Mouse (Mus musculus) intestine, embryonic 16.5 days (tissue): ENCODE data around the gene Sap18. TPM values are rescaled to one million over a fixed set of nuclear protein-coding genes. Genes with fewer than 3 reads are reported as not detected.
"Not testable (repeated sequence)": the region's sequence is repeated elsewhere in the genome, so short reads cannot be mapped to it uniquely, and the experiment has no call there.

Experiments used
- ATAC-seq: fragments of 200-750 bp; cut with Nextera tagmentation; 2 replicates; pipeline ENCODE4 v1.8.0; 2017; ENCODE audit warnings: moderate TSS enrichment, moderate library complexity
- H3K27ac ChIP-seq: fragments of 300-500 bp; sonication (generic); 2 replicates; pipeline ENCODE4 v1.5.1; 2014; ENCODE audit warnings: mild to moderate bottlenecking, low read length
- H3K27me3 ChIP-seq: fragments of 300-500 bp; sonication (generic); replicated peaks from 2 replicates; pipeline ENCODE4 v1.6.1; 2014; ENCODE audit warnings: low read length, control low read depth, mixed read lengths; ENCODE audit not compliant: control insufficient read depth, insufficient read depth
- H3K36me3 ChIP-seq: fragments of 300-500 bp; sonication (generic); 2 replicates; pipeline ENCODE4 v1.6.1; 2014; ENCODE audit warnings: low read length, control low read depth; ENCODE audit not compliant: control insufficient read depth, insufficient read depth
- H3K4me1 ChIP-seq: fragments of 300-500 bp; sonication (generic); 2 replicates; pipeline ENCODE4 v1.6.1; 2014; ENCODE audit warnings: low read length, control low read depth, mixed read lengths; ENCODE audit not compliant: control insufficient read depth, insufficient read depth
- H3K4me2 ChIP-seq: fragments of 300-500 bp; sonication (generic); 2 replicates; pipeline ENCODE4 v1.6.1; 2014; ENCODE audit warnings: low read depth, low read length, control low read depth
- H3K4me3 ChIP-seq: fragments of 300-500 bp; sonication (generic); 2 replicates; pipeline ENCODE4 v1.5.1; 2014; ENCODE audit warnings: mild to moderate bottlenecking, low read length
- H3K9ac ChIP-seq: fragments of 300-500 bp; sonication (generic); 2 replicates; pipeline ENCODE4 v1.6.1; 2014; ENCODE audit warnings: low read depth, low read length
- H3K9me3 ChIP-seq: fragments of 300-500 bp; sonication (generic); 2 replicates; pipeline ENCODE4 v1.6.1; 2016; ENCODE audit warnings: low read length, control low read depth; ENCODE audit not compliant: control insufficient read depth
- WGBS: fragments of 180-500 bp; shearing (Covaris S2); extraction: QIAGEN DNeasy Blood & Tissue Kit; methylation state at CpG from one replicate; pipeline ENCODE4 v1.1.7; 2014; 5-methylcytosine and 5-hydroxymethylcytosine counted together
- microRNA-seq: library from miRNA; unstranded; fragments of <30 nt; microRNA quantifications from one replicate; pipeline ENCODE4, GENCODE M21; 2016
- polyA plus RNA-seq: library from polyadenylated mRNA; unstranded; fragments of >200 nt; fragmentation: Nextera tagmentation; extraction: Ambion mirVana; gene quantifications from 2 replicates; pipeline ENCODE4 v1.2.1, GENCODE M21; 2015

The Sap18 gene
- polyA plus RNA-seq, 1 experiment from 2014 or later: 17.0 TPM

GRCm38 (mm10) chr14:57848646-57849045, 50.7 kb downstream of the Sap18 start:
- Histone ChIP-seq H3K4me2 (no peak overlapping the region), H3K9ac (no peak overlapping the region), H3K36me3 (peaks cover 6% of the 10 kb centered on the region; the same call in 1 of the 2 replicates), H3K27ac (no peak overlapping the region), H3K4me3 (no peak overlapping the region), H3K9me3 (no peaks in the 10 kb centered on the region), H3K27me3 (no peaks in the 10 kb centered on the region), H3K4me1 (no peaks in the 10 kb centered on the region)
- ATAC-seq: no peak
- 95% methylated on average over 2 of the region's 2 CpGs for WGBS

- 0 out of 2 replicates have a peak, but pooled peaks cover 2% of the 10 kb centered on the region for H3K36me3 ChIP-seq
- H3K9me3 ChIP-seq: no peaks in the 10 kb centered on the region
- ATAC-seq: no peak
- no peaks in the 10 kb centered on the region for H3K27me3 ChIP-seq
- no peak overlapping the region for H3K4me3 ChIP-seq
- no peak overlapping the region for H3K27ac ChIP-seq
- H3K4me1 ChIP-seq: no peaks in the 10 kb centered on the region
- no peak overlapping the region for H3K9ac ChIP-seq
- 87% methylated on average over 3 of the region's 3 CpGs for WGBS
- H3K4me2 ChIP-seq: no peak overlapping the region
These were observed 52.4 kb downstream of the Sap18 start for GRCm38 (mm10) chr14:57850330-57850729.

- Histone ChIP-seq H3K4me3 (no peak overlapping the region), H3K27ac (no peak overlapping the region), H3K9me3 (no peaks in the 10 kb centered on the region), H3K4me1 (no peaks in the 10 kb centered on the region), H3K27me3 (no peaks in the 10 kb centered on the region), H3K4me2 (no peak overlapping the region), H3K9ac (no peak overlapping the region), H3K36me3 (no peaks in the 10 kb centered on the region)
- no peak for ATAC-seq
- WGBS: 84% methylated on average over 2 of the region's 2 CpGs
These were observed 55.0 kb downstream of the Sap18 start for GRCm38 (mm10) chr14:57852961-57853360.

DNA sequence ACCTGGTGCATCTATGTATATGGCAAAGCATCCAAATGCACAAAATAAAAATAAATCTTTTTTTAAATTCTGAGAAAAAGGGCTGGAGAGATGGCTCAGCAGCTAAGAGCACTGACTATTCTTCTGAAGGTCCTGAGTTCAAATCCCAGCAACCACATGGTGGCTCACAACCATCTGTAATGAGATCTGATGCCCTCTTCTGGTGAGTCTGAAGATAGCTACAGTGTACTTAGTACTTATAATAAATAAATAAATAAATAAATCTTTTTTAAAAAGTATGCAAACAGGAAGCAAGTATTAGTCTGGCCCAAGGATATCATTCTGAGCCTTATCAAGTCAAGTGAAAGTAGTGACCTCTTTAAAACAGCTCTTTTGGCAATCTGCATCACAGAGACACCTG, 58.1 kb downstream of the Sap18 start:
- H3K27ac ChIP-seq, H3K9ac ChIP-seq, H3K36me3 ChIP-seq, H3K4me1 ChIP-seq, ATAC-seq, H3K4me2 ChIP-seq, H3K27me3 ChIP-seq, H3K9me3 ChIP-seq, H3K4me3 ChIP-seq: not testable (repeated sequence)

Small RNA genes within 50 kb of the gene (microRNA-seq; reads per million reads assigned to microRNA genes)
- gene Mir3077: not detected

Other genes with a start within 250 kb of the Sap18 start
- gene Eef1akmt1, start 226.6 kb upstream of the Sap18 start, polyA plus RNA-seq: 89.8 and 91.7 TPM in 2 replicates
- 16.1 and 17.0 TPM in 2 replicates for gene Xpo4, start 132.8 kb upstream of the Sap18 start, polyA plus RNA-seq
- not detected in 2 replicates for gene Gm49361, start 52.1 kb upstream of the Sap18 start, polyA plus RNA-seq
- gene Lats2, start 39.8 kb upstream of the Sap18 start, polyA plus RNA-seq: 11.5 and 13.4 TPM in 2 replicates
- 23.9 and 28.0 TPM in 2 replicates for gene Ska3, start 28.0 kb downstream of the Sap18 start, polyA plus RNA-seq
- 223 and 225 TPM in 2 replicates for gene Mrpl57, start 28.1 kb downstream of the Sap18 start, polyA plus RNA-seq
- 55.2 and 58.9 TPM in 2 replicates for gene Zdhhc20, start 92.1 kb downstream of the Sap18 start, polyA plus RNA-seq
- gene Micu2, start 201.1 kb downstream of the Sap18 start, polyA plus RNA-seq: 74.6 and 76.8 TPM in 2 replicates